Mouse (Mus musculus): ENCODE data around the gene Ksr1. TPM values are rescaled to one million over a fixed set of nuclear protein-coding genes. Genes with fewer than 3 reads are reported as not detected.
A peak's percentile ranks its signal among the peaks of the same experiment; 100 is the strongest.

Ksr1 gene
- polyA plus RNA-seq, 1 experiment from 2014 or later, result 0.67 TPM

DNA sequence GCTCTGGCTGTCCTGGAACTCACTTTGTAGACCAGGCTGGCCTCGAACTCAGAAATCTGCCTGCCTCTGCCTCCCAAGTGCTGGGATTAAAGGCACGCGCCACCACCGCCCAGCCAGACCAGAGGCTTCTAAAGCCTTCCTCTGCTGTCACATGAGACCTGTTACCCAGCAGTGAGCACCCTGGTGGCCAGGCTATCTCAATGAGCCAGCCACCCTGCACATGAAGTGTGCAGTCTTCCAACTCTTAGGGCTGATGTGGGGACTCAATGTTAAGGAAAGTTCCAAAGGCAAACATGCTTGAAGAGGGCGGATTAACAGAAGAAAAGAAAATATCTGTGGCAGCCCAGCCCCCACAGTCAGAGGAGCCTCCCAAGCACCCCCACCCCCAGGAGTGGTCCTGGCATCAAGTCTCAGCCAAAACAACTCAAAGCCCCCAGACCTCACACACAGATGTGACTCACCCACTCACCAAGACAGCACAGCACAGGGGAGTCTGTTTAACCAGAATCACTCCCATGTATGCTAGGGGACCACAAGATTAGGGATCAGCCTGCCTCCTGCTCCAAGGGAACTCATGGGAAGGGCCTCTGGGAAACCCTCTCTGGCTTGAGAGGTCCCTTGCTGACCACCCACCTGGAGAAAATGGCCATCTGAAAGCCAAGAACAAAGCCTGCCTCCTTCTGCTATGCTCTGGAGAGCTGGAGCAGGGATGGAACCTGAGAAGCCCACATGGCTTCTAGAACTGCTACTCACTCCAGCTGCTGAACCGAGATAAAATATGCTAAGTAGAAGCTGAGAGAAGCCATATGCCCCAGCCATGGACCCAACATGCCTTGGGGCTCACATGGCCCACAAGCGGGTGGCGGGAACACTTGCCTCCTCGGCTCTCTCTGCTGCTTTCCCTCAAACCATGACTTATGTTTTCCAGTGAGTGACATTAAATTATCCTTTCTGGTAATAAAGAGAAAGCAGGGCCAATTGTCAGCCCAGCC is 91.8 kb downstream of the Ksr1 start:
- no peak overlapping the region; the same call in 1 of the 2 replicates for H3K27ac ChIP-seq (replicated peaks)

DNA sequence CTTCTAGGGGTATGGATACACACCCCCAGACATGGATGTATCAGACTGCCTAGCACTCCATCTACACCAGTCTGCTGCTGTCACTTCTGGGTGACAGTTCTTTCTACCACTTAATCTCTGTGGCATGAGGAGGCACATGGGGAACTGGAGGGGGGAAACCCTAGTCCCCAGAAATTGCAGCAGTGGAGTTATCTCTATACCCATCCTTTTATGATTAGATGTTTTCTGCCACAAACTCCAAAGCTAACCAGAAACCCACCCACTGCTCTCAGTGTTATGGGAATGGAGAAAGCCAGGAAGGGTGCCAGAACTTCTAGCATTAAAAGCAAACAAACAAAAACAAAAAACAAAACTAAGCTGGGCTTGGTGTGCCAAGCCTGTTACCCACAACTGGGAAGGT is 92.8 kb downstream of the Ksr1 start:
- Histone ChIP-seq H3K9ac (ENCODE audit: low read length) (no peak overlapping the region), H3K9me3 (ENCODE audit: control insufficient read depth, low read length) (no peaks in the 10 kb centered on the region), H3K36me3 (ENCODE audit: control insufficient read depth, insufficient read depth, low read length) (no peaks in the 10 kb centered on the region), H3K27me3 (ENCODE audit: control insufficient read depth, insufficient read depth, low read length) (no peaks in the 10 kb centered on the region), H3K4me1 (replicated peaks; ENCODE audit: control insufficient read depth, insufficient read depth) (no peaks in the 10 kb centered on the region), H3K4me2 (replicated peaks; ENCODE audit: low read depth) (no peak overlapping the region), H3K27ac (replicated peaks) (no peak overlapping the region), H3K4me3 (ENCODE audit: low read depth, low read length) (no peak overlapping the region)
- no peak for ATAC-seq (ENCODE audit: low FRiP score, low TSS enrichment)
- no peak for DNase-seq (ENCODE audit: low spot score)
- TF ChIP-seq EP300 (optimal IDR thresholded peaks at IDR 0.05) (no peak), CTCF (IDR thresholded peaks at IDR 0.05; ENCODE audit: low read depth) (no peak)

More for the DNA sequence above, 91.8 kb downstream of the Ksr1 start:
- Histone ChIP-seq H3K36me3 (ENCODE audit: control insufficient read depth, insufficient read depth, low read length) (no peaks in the 10 kb centered on the region), H3K9ac (ENCODE audit: low read length) (no peak overlapping the region), H3K4me2 (replicated peaks; ENCODE audit: low read depth) (no peak overlapping the region), H3K4me1 (replicated peaks; ENCODE audit: control insufficient read depth, insufficient read depth) (no peaks in the 10 kb centered on the region), H3K27me3 (ENCODE audit: control insufficient read depth, insufficient read depth, low read length) (no peaks in the 10 kb centered on the region), H3K4me3 (ENCODE audit: low read depth, low read length) (no peak overlapping the region), H3K9me3 (ENCODE audit: control insufficient read depth, low read length) (no peaks in the 10 kb centered on the region)
- no peak for DNase-seq (ENCODE audit: low spot score)
- no peak for TF ChIP-seq CTCF (IDR thresholded peaks at IDR 0.05; ENCODE audit: low read depth)
- no peak for TF ChIP-seq EP300 (optimal IDR thresholded peaks at IDR 0.05)
- peak; percentile 41; the same call in 1 of the 2 replicates for ATAC-seq (ENCODE audit: low FRiP score, low TSS enrichment)
- 73% methylated on average over 9 of the region's 9 CpGs for WGBS

DNA sequence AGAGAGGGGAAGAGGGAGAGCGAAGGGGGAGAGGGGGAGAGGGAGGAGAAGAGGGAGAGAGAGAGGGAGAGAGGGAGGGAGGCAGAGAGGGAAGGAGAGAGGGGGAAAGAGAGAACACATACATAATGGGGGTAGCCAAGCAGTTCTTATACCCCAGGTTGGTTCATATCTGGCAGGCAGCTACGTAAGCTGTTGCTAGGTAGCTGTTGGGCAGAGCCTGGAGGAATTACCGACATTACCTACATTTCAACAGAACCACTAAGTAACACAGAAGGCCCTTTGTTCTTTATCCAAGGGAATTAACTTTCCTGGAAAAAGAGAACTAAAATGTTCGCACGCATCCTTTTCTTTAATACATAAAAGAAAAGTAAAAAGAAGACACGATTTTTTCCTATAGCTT is 93.4 kb downstream of the Ksr1 start:
- ATAC-seq (ENCODE audit: low FRiP score, low TSS enrichment), result no peak
- no peak for TF ChIP-seq EP300 (optimal IDR thresholded peaks at IDR 0.05)
- no peak for TF ChIP-seq CTCF (IDR thresholded peaks at IDR 0.05; ENCODE audit: low read depth)
- H3K27me3 ChIP-seq (ENCODE audit: control insufficient read depth, insufficient read depth, low read length), result no peaks in the 10 kb centered on the region
- H3K36me3 ChIP-seq (ENCODE audit: control insufficient read depth, insufficient read depth, low read length), result no peaks in the 10 kb centered on the region
- H3K27ac ChIP-seq (replicated peaks), result no peak overlapping the region
- H3K9me3 ChIP-seq (ENCODE audit: control insufficient read depth, low read length), result no peaks in the 10 kb centered on the region
- H3K4me1 ChIP-seq (replicated peaks; ENCODE audit: control insufficient read depth, insufficient read depth), result no peaks in the 10 kb centered on the region
- no peak overlapping the region for H3K4me2 ChIP-seq (replicated peaks; ENCODE audit: low read depth)
- no peak for DNase-seq (ENCODE audit: low spot score)
- WGBS, result 70% methylated on average over 6 of the region's 6 CpGs
- H3K9ac ChIP-seq (ENCODE audit: low read length), result no peak overlapping the region
- no peak overlapping the region for H3K4me3 ChIP-seq (ENCODE audit: low read depth, low read length)

DNA sequence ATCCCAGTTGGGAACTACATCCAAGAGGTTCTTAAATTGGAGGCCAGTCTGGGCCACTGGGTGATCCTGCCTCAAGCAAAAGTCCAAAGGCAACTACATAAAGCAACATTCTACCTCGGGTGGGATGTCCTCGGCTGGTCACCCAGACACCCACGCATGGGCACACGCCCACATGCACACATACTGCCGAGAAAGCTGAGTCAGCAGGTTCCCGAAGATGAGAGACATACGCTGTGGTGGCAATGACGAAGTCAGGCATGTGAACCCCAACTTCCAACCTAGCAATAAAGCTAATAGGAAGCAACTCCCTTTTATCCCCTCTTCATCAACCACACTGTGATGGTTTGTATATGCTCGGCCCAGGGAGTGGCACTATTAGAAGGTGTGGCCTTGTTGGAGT is 94.7 kb downstream of the Ksr1 start:
- ATAC-seq (ENCODE audit: low FRiP score, low TSS enrichment) (no peak), DNase-seq (ENCODE audit: low spot score) (no peak)
- no peak for TF ChIP-seq EP300 (optimal IDR thresholded peaks at IDR 0.05)
- no peak for TF ChIP-seq CTCF (IDR thresholded peaks at IDR 0.05; ENCODE audit: low read depth)
- Histone ChIP-seq H3K9me3 (ENCODE audit: control insufficient read depth, low read length) (no peaks in the 10 kb centered on the region), H3K4me3 (ENCODE audit: low read depth, low read length) (no peak overlapping the region), H3K4me2 (replicated peaks; ENCODE audit: low read depth) (no peak overlapping the region), H3K27me3 (ENCODE audit: control insufficient read depth, insufficient read depth, low read length) (no peaks in the 10 kb centered on the region), H3K27ac (replicated peaks) (no peak overlapping the region), H3K4me1 (replicated peaks; ENCODE audit: control insufficient read depth, insufficient read depth) (0 out of 2 replicates have a peak, but pooled peaks cover 3% of the 10 kb centered on the region), H3K36me3 (ENCODE audit: control insufficient read depth, insufficient read depth, low read length) (no peaks in the 10 kb centered on the region), H3K9ac (ENCODE audit: low read length) (no peak overlapping the region)
- WGBS, result 85% methylated on average over 9 of the region's 9 CpGs

DNA sequence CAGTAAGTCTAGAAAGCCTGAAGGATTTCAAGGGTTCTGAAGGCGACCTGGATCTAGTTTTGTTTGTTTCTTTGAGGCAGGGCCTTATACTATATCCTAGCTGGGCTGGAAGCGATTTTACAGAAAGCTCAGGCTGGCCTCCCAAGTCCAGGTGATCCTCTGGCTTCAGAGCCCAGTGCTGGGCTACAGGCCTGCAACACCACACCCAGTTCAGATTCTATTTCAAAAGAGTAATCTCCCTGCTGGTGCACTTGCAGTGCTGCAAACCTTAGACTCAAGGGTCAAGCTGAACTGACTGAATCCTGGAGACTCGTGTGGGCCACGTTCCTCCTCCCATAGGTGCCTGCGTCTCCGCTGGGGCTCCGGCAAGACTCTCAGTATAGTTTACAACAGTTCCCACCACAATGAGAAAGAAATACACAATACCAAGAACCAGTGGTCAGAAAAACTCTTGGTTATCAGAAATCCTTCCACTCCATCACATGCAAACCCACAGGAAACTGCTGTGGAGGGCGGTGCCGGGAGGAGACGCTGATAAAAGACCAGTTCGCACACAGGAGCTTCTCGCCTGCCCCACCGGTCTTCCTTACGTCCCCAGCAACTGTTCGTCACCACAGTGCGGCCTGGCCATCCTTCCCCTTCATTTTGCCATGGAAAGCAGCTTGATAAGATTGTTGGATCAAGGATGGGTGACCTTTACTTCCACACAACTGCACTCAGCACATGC is 95.3 kb downstream of the Ksr1 start:
- DNase-seq (ENCODE audit: low spot score), result no peak
- no peaks in the 10 kb centered on the region for H3K9me3 ChIP-seq (ENCODE audit: control insufficient read depth, low read length)

More for the DNA sequence above, 95.3 kb downstream of the Ksr1 start:
- no peak overlapping the region for H3K4me2 ChIP-seq (replicated peaks; ENCODE audit: low read depth)
- H3K9ac ChIP-seq (ENCODE audit: low read length), result no peak overlapping the region
- TF ChIP-seq EP300 (optimal IDR thresholded peaks at IDR 0.05) (no peak), CTCF (IDR thresholded peaks at IDR 0.05; ENCODE audit: low read depth) (no peak)
- 78% methylated on average over 16 of the region's 16 CpGs for WGBS
- 0 out of 2 replicates have a peak, but pooled peaks cover 3% of the 10 kb centered on the region for H3K4me1 ChIP-seq (replicated peaks; ENCODE audit: control insufficient read depth, insufficient read depth)
- no peak overlapping the region for H3K27ac ChIP-seq (replicated peaks)
- H3K4me3 ChIP-seq (ENCODE audit: low read depth, low read length), result no peak overlapping the region
- H3K27me3 ChIP-seq (ENCODE audit: control insufficient read depth, insufficient read depth, low read length), result no peaks in the 10 kb centered on the region
- ATAC-seq (ENCODE audit: low FRiP score, low TSS enrichment), result no peak
- H3K36me3 ChIP-seq (ENCODE audit: control insufficient read depth, insufficient read depth, low read length), result no peaks in the 10 kb centered on the region
